Comparison of ENCODE assay signal across 8 mouse cellular contexts in genomic region chr2:130178381-130178705, GRCm38 (mm10). TPM values are rescaled to one million over a fixed set of nuclear protein-coding genes. Genes with fewer than 3 reads are reported as not detected.
A peak's percentile ranks its signal among the peaks of the same experiment; 100 is the strongest.
DNase-seq lines count a peak whose midpoint lies in the region; ATAC-seq lines count a peak whose summit lies in the region.

No protein-coding gene starts in this region.

- peaks cover 20% of the 10 kb centered on the region for H3K4me1 ChIP-seq in kidney, embryonic 15.5 days
- peaks cover 19% of the 10 kb centered on the region for H3K4me1 ChIP-seq in forebrain, embryonic 16.5 days (replicated peaks; ENCODE audit: control insufficient read depth, insufficient read depth, low read length)

- peaks cover 44% of the 10 kb centered on the region for H3K79me2 ChIP-seq in macrophage (ENCODE audit: inconsistent target)

- ATAC-seq in kidney, embryonic 15.5 days (replicated peaks; ENCODE audit: low FRiP score): no peak
- ATAC-seq in forebrain, embryonic 16.5 days: no peak

- H3K4me3 ChIP-seq in kidney, embryonic 15.5 days (replicated peaks): peak overlapping the region; percentile 99
- peak overlapping the region; percentile 99 for H3K4me3 ChIP-seq in forebrain, embryonic 16.5 days (replicated peaks; ENCODE audit: low read length)
- peak overlapping the region; percentile 90 for H3K4me3 ChIP-seq in macrophage (ENCODE audit: inconsistent target)

- peak overlapping the region; percentile 97 for H3K27ac ChIP-seq in kidney, embryonic 15.5 days
- peak overlapping the region; percentile 94 for H3K27ac ChIP-seq in forebrain, embryonic 16.5 days (ENCODE audit: low read length)
- H3K27ac ChIP-seq in macrophage: peak overlapping the region; percentile 55

- peaks cover 37% of the 10 kb centered on the region for H3K36me3 ChIP-seq in kidney, embryonic 15.5 days
- peaks cover 24% of the 10 kb centered on the region for H3K36me3 ChIP-seq in forebrain, embryonic 16.5 days (ENCODE audit: control insufficient read depth, insufficient read depth)
- peaks cover 34% of the 10 kb centered on the region; the same call in 1 of the 2 replicates for H3K36me3 ChIP-seq in macrophage (ENCODE audit: inconsistent target)

- DNase-seq in kidney, postnatal 10 days: no peak
- peak; percentile 64 for DNase-seq in adipocyte (ENCODE audit: low spot score)
- no peak for DNase-seq in c-Kit-positive CD71-positive TER-119-positive erythroid progenitor cells, embryonic 14.5 days (ENCODE audit: low spot score)
- DNase-seq in spleen, postnatal 10 days (ENCODE audit: low spot score in 2 of 2): no peak
- no peak for DNase-seq in thymus, postnatal 0 days (ENCODE audit: low spot score)

- no peaks in the 10 kb centered on the region for H3K9me3 ChIP-seq in kidney, embryonic 15.5 days (replicated peaks)
- no peaks in the 10 kb centered on the region for H3K9me3 ChIP-seq in forebrain, embryonic 16.5 days (ENCODE audit: control insufficient read depth, low read length)

- H3K27me3 ChIP-seq in kidney, embryonic 15.5 days: no peaks in the 10 kb centered on the region
- no peaks in the 10 kb centered on the region for H3K27me3 ChIP-seq in forebrain, embryonic 16.5 days (replicated peaks; ENCODE audit: control insufficient read depth, insufficient read depth, low read length)

- H3K4me2 ChIP-seq in kidney, embryonic 15.5 days: peak overlapping the region; percentile 82
- H3K4me2 ChIP-seq in forebrain, embryonic 16.5 days (ENCODE audit: low read length): peak overlapping the region; percentile 87

- 0% methylated on average over 11 of the region's 11 CpGs for WGBS in kidney, embryonic 15.5 days
- WGBS in forebrain, embryonic 16.5 days: under 1% methylated on average over 11 of the region's 11 CpGs
- under 1% methylated on average over 11 of the region's 11 CpGs for WGBS in macrophage (ENCODE audit: missing documents)

- peak overlapping the region; percentile 100 for H3K9ac ChIP-seq in kidney, embryonic 15.5 days
- H3K9ac ChIP-seq in forebrain, embryonic 16.5 days (replicated peaks; ENCODE audit: low read depth, low read length): peak overlapping the region; percentile 100

RNA-seq across cellular contexts. Expression of gene Snrpb, which starts 0.9 kb away (rescaled TPM):
- polyA plus RNA-seq in kidney, embryonic 15.5 days (2015; fragmentation: Nextera tagmentation; extraction: Ambion mirVana): 653 and 661 TPM in 2 replicates
- 418 TPM in 2 replicates for polyA plus RNA-seq in forebrain, embryonic 16.5 days (2015; fragmentation: Nextera tagmentation; extraction: Ambion mirVana)
- 10 to 100 TPM in 25 of 26 experiments, 1 to 10 TPM in 1; 9.0 to 38.6 (median 23.1) TPM for total RNA-seq in macrophage (2018; cell fraction: chromatin; rRNA removed)
- 100 to 1,000 TPM in 14 of 26 experiments, 10 to 100 TPM in 12; 70.7 to 144 (median 105) TPM for total RNA-seq in macrophage (2018; cell fraction: cytosol; rRNA removed)
- total RNA-seq in macrophage (2018; cell fraction: nucleus; rRNA removed): 10 to 100 TPM; 22.8 to 63.6 (median 36.0) TPM
- polyA plus RNA-seq in macrophage (2018): 53.8 to 226 TPM (median 142 TPM) in 3 replicates
- polyA plus RNA-seq in thymus, postnatal 0 days (2015; fragmentation: Nextera tagmentation; extraction: Ambion mirVana): 686 and 699 TPM in 2 replicates

RNA-seq across cellular contexts. Expression of gene Tmc2, which starts 16.7 kb away (rescaled TPM):
- polyA plus RNA-seq in kidney, embryonic 15.5 days (2015; fragmentation: Nextera tagmentation; extraction: Ambion mirVana): not detected in 2 replicates
- polyA plus RNA-seq in forebrain, embryonic 16.5 days (2015; fragmentation: Nextera tagmentation; extraction: Ambion mirVana): not detected in 2 replicates
- not detected for total RNA-seq in macrophage (2018; cell fraction: chromatin; rRNA removed)
- total RNA-seq in macrophage (2018; cell fraction: cytosol; rRNA removed): not detected
- total RNA-seq in macrophage (2018; cell fraction: nucleus; rRNA removed): not detected
- not detected in 3 replicates for polyA plus RNA-seq in macrophage (2018)
- 0.05 TPM in 1 of 2 replicates, not detected in the other for polyA plus RNA-seq in thymus, postnatal 0 days (2015; fragmentation: Nextera tagmentation; extraction: Ambion mirVana)
